Mouse (Mus musculus): Measurements from ENCODE around the gene Ace. TPM values are rescaled to one million over a fixed set of nuclear protein-coding genes. Genes with fewer than 3 reads are reported as not detected.

The Ace gene
- polyA plus RNA-seq (2015; fragmentation: Nextera tagmentation; extraction: Ambion mirVana), result 18.6 and 41.2 TPM in 2 replicates

DNA sequence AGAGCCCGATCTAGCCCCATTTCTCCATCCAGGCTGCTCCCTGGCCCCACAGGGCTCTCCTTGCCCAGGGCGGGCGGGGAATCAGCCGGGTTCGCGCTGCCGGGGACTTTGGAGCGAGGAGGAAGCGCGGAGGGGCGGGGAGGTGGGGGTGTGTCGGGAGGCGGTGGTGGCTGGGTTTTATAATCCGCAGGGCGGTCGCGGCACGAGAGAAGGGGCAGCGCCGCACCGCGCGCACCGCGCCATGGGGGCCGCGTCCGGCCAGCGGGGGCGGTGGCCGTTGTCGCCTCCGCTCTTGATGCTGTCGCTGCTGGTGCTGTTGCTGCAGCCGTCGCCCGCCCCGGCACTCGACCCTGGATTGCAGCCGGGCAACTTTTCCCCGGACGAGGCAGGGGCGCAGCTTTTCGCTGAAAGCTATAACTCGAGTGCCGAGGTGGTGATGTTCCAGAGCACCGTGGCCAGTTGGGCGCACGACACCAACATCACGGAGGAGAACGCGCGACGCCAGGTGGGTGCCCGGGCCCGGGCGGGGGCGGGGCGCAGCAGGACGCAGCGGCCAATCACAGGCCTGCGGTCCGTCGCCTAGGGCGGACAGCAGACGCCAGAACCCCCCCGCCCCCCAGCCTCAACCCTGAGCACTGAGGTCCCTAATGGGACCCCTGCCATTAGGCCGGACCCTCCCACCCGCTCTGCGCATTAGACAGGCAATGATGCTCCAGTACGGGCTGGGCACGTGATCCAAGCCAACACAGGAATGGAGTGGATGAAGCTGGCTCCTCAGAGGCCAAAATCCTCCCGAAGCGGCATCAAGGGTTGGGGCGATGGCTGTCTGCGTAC is at the start of gene Ace:
Gene Ace (plus strand): TSS at position 205 of the 834 bp plus-strand sequence.
- Histone ChIP-seq H3K27ac (ENCODE audit: low read length) (peak within 1 kb of the TSS; percentile 28; the same call in 1 of the 2 replicates), H3K4me1 (ENCODE audit: control insufficient read depth, insufficient read depth, low read length) (peaks cover 12% of the 10 kb centered on the region), H3K4me2 (ENCODE audit: low read depth, low read length) (peak within 1 kb of the TSS; percentile 98), H3K9me3 (ENCODE audit: control insufficient read depth, low read length) (no peaks in the 10 kb centered on the region), H3K4me3 (ENCODE audit: low read length) (peak within 1 kb of the TSS; percentile 66), H3K27me3 (replicated peaks; ENCODE audit: control insufficient read depth, insufficient read depth, low read length) (peaks cover 14% of the 10 kb centered on the region), H3K9ac (ENCODE audit: low read depth, low read length) (peak within 1 kb of the TSS; percentile 68), H3K36me3 (ENCODE audit: control insufficient read depth, insufficient read depth, low read length) (no peaks in the 10 kb centered on the region)
- ATAC-seq, result peak; percentile 82
- WGBS, result under 1% methylated on average over 73 of the region's 76 CpGs

- H3K9ac ChIP-seq (ENCODE audit: low read depth, low read length), result no peak overlapping the region
- H3K27ac ChIP-seq (ENCODE audit: low read length), result no peak overlapping the region
- ATAC-seq, result no peak
- WGBS, result 84% methylated on average over 3 of the region's 3 CpGs
- no peaks in the 10 kb centered on the region for H3K4me1 ChIP-seq (ENCODE audit: control insufficient read depth, insufficient read depth, low read length)
- H3K9me3 ChIP-seq (ENCODE audit: control insufficient read depth, low read length), result no peaks in the 10 kb centered on the region
- no peaks in the 10 kb centered on the region for H3K27me3 ChIP-seq (replicated peaks; ENCODE audit: control insufficient read depth, insufficient read depth, low read length)
- no peaks in the 10 kb centered on the region for H3K36me3 ChIP-seq (ENCODE audit: control insufficient read depth, insufficient read depth, low read length)
- no peak overlapping the region for H3K4me2 ChIP-seq (ENCODE audit: low read depth, low read length)
- no peak overlapping the region for H3K4me3 ChIP-seq (ENCODE audit: low read length)
Measured at GRCm38 (mm10) chr11:105920098-105920785, 47.5 kb upstream of the Ace start.

GRCm38 (mm10) chr11:105920836-105921235 is 46.9 kb upstream of the Ace start:
- H3K27ac ChIP-seq (ENCODE audit: low read length), result no peak overlapping the region
- no peaks in the 10 kb centered on the region for H3K9me3 ChIP-seq (ENCODE audit: control insufficient read depth, low read length)
- no peak overlapping the region for H3K4me3 ChIP-seq (ENCODE audit: low read length)
- no peaks in the 10 kb centered on the region for H3K4me1 ChIP-seq (ENCODE audit: control insufficient read depth, insufficient read depth, low read length)
- no peaks in the 10 kb centered on the region for H3K36me3 ChIP-seq (ENCODE audit: control insufficient read depth, insufficient read depth, low read length)
- ATAC-seq, result no peak
- H3K4me2 ChIP-seq (ENCODE audit: low read depth, low read length), result no peak overlapping the region
- no peak overlapping the region for H3K9ac ChIP-seq (ENCODE audit: low read depth, low read length)
- no peaks in the 10 kb centered on the region for H3K27me3 ChIP-seq (replicated peaks; ENCODE audit: control insufficient read depth, insufficient read depth, low read length)
- 92% methylated on average over 2 of the region's 2 CpGs for WGBS

GRCm38 (mm10) chr11:105921275-105921674 is 46.5 kb upstream of the Ace start:
- H3K4me1 ChIP-seq (ENCODE audit: control insufficient read depth, insufficient read depth, low read length), result no peaks in the 10 kb centered on the region
- no peak for ATAC-seq
- H3K36me3 ChIP-seq (ENCODE audit: control insufficient read depth, insufficient read depth, low read length), result no peaks in the 10 kb centered on the region
- H3K4me3 ChIP-seq (ENCODE audit: low read length), result no peak overlapping the region
- WGBS, result 86% methylated on average over 5 of the region's 5 CpGs
- H3K4me2 ChIP-seq (ENCODE audit: low read depth, low read length), result no peak overlapping the region
- H3K27me3 ChIP-seq (replicated peaks; ENCODE audit: control insufficient read depth, insufficient read depth, low read length), result no peaks in the 10 kb centered on the region
- H3K27ac ChIP-seq (ENCODE audit: low read length), result no peak overlapping the region
- H3K9ac ChIP-seq (ENCODE audit: low read depth, low read length), result no peak overlapping the region
- H3K9me3 ChIP-seq (ENCODE audit: control insufficient read depth, low read length), result no peaks in the 10 kb centered on the region

DNA sequence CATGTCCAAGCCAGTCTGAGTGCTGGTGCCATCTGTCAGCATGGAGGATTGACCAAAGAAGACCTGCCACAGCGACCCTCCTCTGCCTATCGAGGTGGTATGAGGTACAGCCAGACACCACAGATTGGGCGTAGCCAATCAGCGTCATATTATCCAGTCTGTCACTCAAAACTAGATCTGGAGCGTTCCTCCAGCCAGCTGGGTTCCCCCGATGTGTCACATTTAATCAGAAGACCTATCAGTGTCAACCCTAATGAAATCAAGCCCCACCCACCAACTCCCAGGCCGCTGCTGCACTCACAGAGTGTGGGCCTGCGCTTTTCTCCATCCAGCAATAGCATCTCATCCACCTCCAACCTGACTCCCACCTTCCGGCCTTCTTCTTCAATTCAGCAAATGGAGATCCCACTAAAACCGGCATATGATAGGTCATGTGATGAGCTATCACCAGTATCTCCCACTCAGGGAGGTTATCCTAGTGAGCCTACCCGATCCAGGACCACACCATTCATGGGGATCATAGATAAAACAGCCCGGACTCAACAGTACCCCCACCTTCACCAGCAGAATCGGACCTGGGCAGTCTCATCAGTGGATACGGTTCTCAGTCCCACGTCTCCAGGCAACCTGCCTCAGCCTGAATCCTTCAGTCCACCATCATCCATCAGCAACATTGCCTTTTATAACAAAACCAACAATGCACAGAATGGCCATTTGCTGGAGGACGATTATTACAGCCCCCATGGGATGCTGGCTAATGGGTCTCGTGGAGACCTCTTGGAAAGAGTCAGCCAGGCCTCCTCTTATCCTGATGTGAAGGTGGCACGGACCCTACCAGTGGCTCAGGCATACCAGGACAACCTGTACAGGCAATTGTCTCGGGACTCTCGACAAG is 44.7 kb upstream of the Ace start:
- WGBS, result 92% methylated on average over 20 of the region's 20 CpGs
- ATAC-seq, result no peak
- H3K4me1 ChIP-seq (ENCODE audit: control insufficient read depth, insufficient read depth, low read length), result no peaks in the 10 kb centered on the region
- H3K4me3 ChIP-seq (ENCODE audit: low read length), result no peak overlapping the region
- no peak overlapping the region for H3K4me2 ChIP-seq (ENCODE audit: low read depth, low read length)
- no peaks in the 10 kb centered on the region for H3K27me3 ChIP-seq (replicated peaks; ENCODE audit: control insufficient read depth, insufficient read depth, low read length)
- no peaks in the 10 kb centered on the region for H3K9me3 ChIP-seq (ENCODE audit: control insufficient read depth, low read length)
- no peak overlapping the region for H3K9ac ChIP-seq (ENCODE audit: low read depth, low read length)
- H3K27ac ChIP-seq (ENCODE audit: low read length), result no peak overlapping the region
- H3K36me3 ChIP-seq (ENCODE audit: control insufficient read depth, insufficient read depth, low read length), result no peaks in the 10 kb centered on the region

DNA sequence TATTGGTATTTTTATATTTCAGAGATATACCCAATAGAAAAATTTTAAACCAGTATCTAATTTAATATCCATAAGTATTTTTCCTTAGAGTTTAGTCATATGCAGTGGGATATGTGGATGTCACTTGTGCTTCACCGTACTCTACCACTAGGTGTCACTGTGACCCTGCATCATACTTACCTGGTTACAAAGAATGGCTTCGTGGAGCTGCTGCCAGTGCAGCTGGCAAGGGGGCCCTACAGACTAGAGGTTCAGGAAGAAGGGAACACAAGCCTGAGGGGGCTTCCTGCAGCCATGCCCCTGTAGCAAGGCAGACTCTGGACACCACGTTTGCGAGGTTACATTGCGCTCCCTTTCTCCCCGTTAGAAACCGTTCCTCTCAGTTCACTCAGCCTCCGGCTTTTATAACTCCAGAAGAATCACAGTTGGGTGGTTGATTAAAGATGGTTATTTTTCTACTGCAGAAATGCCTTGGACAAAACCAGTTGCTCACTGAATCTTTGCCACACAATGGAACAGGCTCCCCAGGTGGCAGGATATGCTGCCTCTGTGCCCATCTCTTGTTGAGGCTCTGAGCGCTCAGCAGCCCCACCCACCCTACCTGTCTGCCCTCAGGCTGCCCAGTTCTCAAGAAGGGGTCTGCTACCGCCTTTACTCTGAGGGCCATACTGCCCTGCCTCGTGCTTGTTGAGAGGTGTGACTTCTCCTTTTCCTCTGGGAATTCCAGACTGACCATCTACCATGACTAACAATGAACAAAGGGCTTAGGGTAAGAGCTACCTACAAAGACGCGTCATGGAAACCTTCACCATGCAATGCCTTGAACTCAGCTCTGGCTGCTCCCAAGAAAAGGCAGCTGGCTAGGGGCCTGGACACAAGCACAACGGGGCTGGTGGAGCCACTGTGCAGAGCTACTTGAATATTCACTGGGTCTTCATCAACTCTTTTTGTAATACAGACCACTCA is 40.4 kb upstream of the Ace start:
- H3K9me3 ChIP-seq (ENCODE audit: control insufficient read depth, low read length), result no peaks in the 10 kb centered on the region
- 62% methylated on average over 14 of the region's 14 CpGs for WGBS
- H3K4me2 ChIP-seq (ENCODE audit: low read depth, low read length), result no peak overlapping the region
- no peak overlapping the region for H3K4me3 ChIP-seq (ENCODE audit: low read length)
- H3K4me1 ChIP-seq (ENCODE audit: control insufficient read depth, insufficient read depth, low read length), result no peaks in the 10 kb centered on the region
- ATAC-seq, result peak; percentile 69; the same call in 1 of the 2 replicates
- no peaks in the 10 kb centered on the region for H3K27me3 ChIP-seq (replicated peaks; ENCODE audit: control insufficient read depth, insufficient read depth, low read length)
- no peak overlapping the region for H3K27ac ChIP-seq (ENCODE audit: low read length)
- H3K36me3 ChIP-seq (ENCODE audit: control insufficient read depth, insufficient read depth, low read length), result no peaks in the 10 kb centered on the region
- no peak overlapping the region for H3K9ac ChIP-seq (ENCODE audit: low read depth, low read length)

GRCm38 (mm10) chr11:105928171-105928570 is 39.6 kb upstream of the Ace start:
- H3K27ac ChIP-seq (ENCODE audit: low read length), result no peak overlapping the region
- no peak for ATAC-seq
- no peaks in the 10 kb centered on the region for H3K36me3 ChIP-seq (ENCODE audit: control insufficient read depth, insufficient read depth, low read length)
- WGBS, result 76% methylated on average over 5 of the region's 5 CpGs
- no peak overlapping the region for H3K9ac ChIP-seq (ENCODE audit: low read depth, low read length)
- no peaks in the 10 kb centered on the region for H3K4me1 ChIP-seq (ENCODE audit: control insufficient read depth, insufficient read depth, low read length)
- H3K4me3 ChIP-seq (ENCODE audit: low read length), result no peak overlapping the region
- no peaks in the 10 kb centered on the region for H3K9me3 ChIP-seq (ENCODE audit: control insufficient read depth, low read length)
- no peak overlapping the region for H3K4me2 ChIP-seq (ENCODE audit: low read depth, low read length)
- no peaks in the 10 kb centered on the region for H3K27me3 ChIP-seq (replicated peaks; ENCODE audit: control insufficient read depth, insufficient read depth, low read length)

GRCm38 (mm10) chr11:105931380-105931779 is 36.4 kb upstream of the Ace start:
- H3K4me3 ChIP-seq (ENCODE audit: low read length), result no peak overlapping the region
- H3K9me3 ChIP-seq (ENCODE audit: control insufficient read depth, low read length), result no peaks in the 10 kb centered on the region
- H3K9ac ChIP-seq (ENCODE audit: low read depth, low read length), result no peak overlapping the region
- 87% methylated on average over 3 of the region's 3 CpGs for WGBS
- H3K27ac ChIP-seq (ENCODE audit: low read length), result no peak overlapping the region
- no peaks in the 10 kb centered on the region for H3K4me1 ChIP-seq (ENCODE audit: control insufficient read depth, insufficient read depth, low read length)
- H3K4me2 ChIP-seq (ENCODE audit: low read depth, low read length), result no peak overlapping the region
- no peak for ATAC-seq
- no peaks in the 10 kb centered on the region for H3K27me3 ChIP-seq (replicated peaks; ENCODE audit: control insufficient read depth, insufficient read depth, low read length)
- H3K36me3 ChIP-seq (ENCODE audit: control insufficient read depth, insufficient read depth, low read length), result no peaks in the 10 kb centered on the region

Measured in intestine, embryonic 16.5 days (tissue).